Mouse (Mus musculus) cerebellum, postnatal 10 days (tissue): ENCODE results near the gene Apod.
"Not testable (repeated sequence)": the region's sequence is repeated elsewhere in the genome, so short reads cannot be mapped to it uniquely, and the experiment has no call there.

Experiments
- DNase-seq, 2 experiments: peaks; one replicate each; pipeline ENCODE4 v3.0.0; 2021; ENCODE audit warnings: mixed read lengths in 2 of 2

Gene Apod

DNA sequence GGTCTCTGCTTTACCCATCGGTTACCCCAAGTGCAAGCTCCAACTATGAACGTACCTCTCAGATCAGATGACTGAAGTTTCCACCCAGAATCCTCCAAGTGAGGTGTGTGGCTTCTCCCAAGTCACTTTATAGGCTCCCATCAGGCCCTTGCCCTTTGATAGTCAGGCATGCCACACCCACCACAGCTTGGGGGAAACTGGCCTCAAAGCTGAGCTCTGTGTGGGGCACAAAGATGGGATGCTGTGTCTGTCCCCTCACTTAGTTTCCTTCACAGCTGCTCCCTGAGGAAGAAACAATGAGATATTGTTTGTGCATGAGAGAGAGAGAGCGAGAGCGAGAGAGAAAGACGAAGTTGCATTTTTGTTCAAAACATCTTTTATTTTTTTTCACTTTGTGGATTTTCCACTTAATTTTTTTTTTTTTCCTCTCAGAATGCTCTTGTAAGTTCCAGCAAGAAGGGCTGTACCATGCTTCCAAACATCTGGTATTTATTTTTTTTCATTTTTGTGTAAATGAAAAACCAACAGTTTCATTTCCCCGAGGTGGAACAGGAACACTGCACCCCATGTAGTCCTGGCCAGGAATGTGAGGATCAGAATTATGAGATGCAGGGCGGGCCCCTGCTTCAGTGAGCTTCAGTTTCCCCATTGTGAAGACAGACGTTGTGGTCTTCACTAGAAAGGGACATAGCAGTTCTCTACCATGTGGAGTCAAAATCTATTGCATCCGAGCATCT is at the start of gene Apod:
Gene Apod, minus strand, starts transcription at position 312 of the 737 bp plus-strand sequence.
- DNase-seq = no peak

DNA sequence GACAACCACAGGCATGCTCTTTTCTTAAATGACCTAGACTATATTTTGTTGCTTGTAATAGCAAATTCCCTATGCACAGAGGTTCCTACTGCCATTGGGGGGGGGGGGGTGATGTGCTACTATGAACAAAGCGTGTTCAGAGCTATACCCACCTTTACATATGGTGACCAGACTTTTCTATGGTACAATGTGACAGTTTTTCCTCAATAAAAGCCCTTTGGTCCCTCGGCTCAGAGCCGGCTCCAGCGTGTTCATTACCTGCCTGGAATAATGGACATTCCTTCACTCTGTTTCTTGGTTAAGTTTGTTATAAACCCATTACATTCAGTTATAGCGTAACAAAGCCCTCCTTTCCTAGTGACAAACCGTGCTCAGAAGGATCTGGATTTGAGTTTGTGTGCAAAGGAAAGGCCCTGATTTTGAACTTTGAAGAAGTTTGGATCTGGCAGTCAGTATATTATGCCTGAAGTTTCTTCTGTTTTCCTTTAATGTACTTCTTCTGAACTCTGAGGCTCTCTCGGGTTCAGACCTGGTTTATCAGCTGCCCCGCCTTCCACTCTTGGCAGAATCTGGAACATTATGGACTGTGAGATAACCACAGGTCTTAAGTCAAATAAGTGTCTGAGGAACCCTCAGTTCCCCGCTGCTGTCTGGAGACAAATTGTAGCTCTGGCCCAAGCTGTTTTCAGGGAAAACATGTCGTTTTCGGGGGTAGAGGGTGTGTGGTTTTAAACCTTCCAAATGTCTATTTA is 49.3 kb upstream of the Apod start:
- no peak for DNase-seq

DNA sequence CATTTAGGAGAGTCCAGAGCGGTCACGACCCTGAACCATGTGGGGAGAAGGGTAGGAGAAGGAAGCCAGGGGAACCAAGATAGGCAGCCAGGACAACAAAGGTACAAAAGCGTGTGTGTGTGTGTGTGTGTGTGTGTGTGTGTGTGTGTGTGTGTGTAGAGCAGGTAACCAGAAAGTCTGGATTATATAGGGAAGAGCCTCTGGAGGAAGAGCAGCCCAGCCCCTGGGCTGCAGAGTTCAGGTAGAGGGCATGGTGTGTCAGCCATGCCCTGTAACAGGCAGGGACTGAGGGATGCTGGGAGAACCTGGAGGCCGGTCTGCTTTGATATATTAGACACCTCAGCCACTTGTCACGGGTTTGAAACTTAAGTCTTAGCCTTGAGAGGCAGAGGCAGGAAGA is 44.9 kb upstream of the Apod start:
- no peak for DNase-seq

DNA sequence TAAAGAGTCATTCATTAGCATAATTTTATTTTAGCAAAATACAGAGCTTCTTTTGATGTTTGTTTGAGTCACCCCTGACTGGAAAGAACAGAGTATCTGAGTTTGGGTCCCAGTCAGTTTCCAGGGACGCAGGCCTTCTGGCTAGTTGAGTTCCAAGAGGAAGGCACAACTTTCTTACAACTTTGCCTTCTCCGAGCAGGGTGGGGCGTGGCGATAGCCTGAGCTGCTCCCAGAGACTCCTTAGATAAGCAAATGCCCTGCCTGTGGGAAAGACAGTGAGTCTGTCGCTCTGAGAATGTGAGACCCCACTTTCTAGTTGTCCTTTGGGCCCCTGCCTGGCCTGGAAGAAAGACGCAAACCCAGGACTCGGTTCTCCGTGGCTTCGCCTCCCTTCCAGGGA is 44.4 kb upstream of the Apod start:
- no peak for DNase-seq

DNA sequence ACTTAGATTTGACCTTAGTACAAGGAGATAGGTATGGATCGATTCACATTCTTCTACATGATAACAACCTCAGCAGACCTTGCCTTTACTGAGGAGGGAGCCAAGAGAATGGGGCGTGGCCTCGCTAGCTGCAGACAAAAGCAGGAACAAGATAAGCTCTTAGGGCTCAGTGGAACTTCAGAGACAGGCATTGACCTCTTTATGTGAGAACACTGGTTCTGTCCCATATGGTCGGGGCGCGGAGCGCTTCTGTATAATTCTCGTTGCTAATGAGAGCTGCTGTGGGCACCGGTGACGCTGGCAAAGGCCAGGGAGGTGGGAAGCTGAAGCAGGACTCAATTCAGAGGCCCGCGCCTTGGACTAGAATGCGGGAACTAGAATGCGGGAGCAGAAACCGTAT is 44.0 kb upstream of the Apod start:
- DNase-seq = no peak

DNA sequence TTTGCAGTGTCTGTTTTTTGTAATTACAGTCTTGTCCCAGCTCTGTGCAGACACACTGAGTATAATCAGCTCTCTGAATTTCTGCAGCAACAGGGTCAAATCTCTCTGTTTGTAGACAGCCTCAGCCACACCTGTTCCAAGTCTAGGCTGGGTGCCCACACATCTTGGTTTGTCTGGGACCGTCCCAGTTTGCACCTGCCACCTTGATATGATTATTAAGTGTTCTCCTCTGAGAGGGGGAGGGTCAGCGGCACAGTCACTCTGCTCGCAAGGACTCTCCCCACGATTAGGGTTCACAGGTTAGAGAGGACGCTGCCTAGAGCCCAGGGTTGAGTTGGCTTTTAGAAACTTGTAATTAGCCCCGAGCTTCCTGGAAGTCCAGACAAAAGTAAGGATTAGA is 41.3 kb upstream of the Apod start:
- no peak for DNase-seq

DNA sequence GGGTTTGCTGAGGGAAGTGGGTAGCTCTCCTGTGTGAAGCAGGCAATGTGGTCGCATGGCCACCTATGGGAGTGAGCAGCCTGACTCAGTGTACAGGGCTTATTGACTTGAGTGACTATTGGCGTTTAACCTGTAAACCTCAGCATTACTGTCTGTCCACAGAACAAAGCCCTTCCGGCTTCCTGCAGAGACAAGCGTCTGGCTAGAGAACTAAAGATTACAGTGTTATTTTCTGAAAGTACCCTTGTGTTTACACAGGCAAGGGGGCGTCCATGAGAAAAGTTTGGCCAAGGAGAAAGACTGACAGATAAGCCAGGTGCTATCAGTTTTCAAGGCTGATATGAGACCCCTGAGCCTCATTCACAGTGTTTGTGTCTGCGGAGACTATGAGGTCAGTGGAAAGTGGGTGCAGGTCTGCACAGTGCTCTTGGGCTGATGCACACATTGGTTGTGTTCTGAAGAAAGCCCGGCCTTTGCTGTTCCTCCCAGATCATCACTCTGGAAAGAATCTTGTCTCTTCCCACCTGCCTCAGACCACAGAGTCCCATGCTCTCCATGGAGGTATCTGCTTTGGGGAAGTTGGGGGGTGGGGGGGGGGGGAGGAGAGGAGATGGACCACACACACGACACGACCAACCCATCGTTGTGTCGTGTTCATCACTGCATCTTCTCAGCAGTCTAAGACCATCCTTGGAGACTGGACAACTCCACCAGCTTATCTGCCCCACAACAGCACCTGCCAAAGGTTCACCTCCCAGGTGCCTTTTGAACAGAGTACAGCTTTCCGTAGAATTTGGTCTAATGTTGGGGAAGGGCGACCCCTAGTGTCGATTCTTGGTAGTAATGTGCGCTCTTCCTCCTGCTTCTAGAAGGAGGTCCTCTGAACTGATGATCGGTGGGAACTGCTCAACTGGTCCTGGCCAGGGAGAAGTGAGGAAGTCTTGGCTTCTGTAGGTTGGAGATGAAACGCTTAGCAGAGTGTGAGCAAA is 40.0 kb upstream of the Apod start:
- peak; percentile 88 to 90 for DNase-seq

DNA sequence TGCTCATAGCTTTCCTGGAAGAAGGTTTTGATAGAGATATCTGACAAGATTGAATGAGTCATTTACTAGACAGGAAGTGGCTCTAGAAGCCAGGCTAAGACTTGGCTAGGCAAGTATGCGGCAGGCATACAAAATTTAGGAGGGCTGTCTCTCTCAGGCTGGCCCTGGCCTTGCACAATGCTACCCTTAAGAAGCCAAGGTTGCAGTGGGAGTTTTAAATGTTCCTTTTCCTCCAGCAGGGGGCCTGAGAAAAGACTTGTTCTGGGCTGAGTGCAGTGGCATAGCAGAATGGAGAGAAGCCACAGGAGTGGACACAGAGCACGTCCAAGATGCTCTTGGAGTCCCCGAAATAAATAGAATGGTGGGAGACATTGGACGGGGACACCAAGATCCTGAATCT is 38.4 kb upstream of the Apod start:
- DNase-seq = peak; percentile 29 to 44

DNA sequence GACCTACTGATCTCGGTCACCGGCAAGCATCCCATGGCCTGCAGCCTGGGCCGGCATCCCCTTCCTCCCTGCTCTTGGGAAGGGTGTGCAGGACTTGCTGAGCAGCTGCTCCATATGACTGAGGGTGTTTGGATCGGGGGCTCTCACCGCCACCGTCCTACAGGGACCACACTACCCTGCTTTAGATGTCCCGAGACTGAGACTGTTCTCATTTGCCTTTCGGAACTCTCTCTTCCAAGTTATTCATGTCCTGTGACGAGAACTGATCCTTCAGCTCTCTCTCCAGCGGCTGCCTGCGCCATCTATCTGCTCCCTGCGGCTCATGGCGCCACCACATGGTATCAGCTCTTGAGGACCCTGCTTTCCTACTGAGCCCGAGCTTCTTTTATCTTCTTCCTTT is 33.0 kb upstream of the Apod start:
- DNase-seq = peak; percentile 61 to 70

DNA sequence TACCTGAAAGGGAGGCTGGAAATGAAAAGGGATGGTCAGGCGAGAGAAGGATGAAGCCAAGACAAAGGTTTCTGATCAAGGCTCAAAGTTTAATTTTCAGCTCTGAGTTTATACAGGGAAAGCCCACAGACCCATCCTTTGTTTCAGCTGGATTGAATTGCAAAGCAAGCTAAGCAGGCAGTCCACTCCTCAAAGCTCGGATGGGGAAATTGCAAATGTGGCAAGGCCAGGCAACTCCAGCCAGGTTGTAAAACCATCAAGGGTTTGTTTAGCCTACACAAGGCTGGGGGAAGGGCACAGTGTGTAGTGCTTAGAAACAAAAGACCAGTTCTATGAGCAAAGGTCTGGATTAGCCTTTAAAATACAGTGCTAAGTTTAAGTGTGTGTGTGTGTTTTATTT is 28.4 kb upstream of the Apod start:
- DNase-seq = no peak

DNA sequence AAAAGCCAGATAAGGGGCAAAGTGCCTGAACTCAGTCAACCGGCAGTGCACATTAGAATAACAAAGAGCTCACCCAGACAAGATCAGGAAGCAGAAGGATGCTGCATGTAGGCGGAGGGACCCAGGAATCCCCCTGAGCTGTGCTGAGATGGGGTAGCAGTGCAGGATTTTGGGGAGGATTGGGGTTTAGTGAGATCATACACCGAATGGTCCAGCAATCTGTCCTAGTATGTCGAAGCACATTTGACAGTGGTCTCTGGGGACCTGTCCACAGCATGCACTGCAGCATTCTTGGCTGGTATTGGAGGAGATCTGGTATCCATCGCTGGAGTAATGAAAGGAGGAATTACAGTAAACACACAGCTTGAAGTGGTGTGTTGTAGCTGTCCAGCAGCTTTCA is 27.9 kb upstream of the Apod start:
- DNase-seq = peak; percentile 27 to 48

DNA sequence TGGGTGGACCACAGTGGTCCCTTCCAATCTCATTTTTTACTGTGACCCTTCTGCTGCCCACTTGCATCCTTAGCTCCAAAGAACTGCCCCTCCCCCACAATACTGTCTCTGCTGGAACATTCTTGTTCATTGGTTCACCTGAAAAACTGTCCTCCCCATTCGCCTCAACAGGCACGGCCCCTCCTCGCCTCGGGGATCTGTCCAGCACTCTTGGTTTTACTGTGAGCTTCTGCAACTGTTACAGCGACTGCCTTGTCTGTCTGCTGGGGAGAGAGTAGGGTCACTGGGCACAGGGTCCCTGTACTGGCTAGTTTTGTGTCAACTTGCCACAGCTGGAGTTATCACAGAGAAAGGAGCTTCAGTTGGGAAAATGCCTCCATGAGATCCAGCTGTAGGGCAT is 24.7 kb upstream of the Apod start:
- DNase-seq = no peak

DNA sequence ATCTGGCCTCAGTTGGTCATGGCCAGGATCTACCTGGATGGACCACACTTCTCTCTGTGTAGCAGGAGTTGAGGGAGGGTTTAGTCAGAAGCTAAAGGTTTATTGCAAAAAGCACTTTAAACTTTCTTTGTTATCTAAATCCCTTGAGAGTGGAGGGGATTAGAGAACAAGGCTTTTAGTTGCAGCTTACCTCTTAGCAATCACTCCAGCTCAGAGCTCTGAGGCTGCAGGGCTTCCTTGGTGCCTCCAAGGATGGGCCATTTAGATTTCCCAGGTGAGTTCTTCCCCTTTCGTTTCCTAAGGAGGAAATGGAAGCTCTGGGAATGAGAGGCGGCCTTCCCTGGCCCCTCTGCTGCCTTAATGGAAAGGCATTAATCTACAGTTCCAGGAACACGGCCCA is 23.3 kb upstream of the Apod start:
- DNase-seq = no peak

DNA sequence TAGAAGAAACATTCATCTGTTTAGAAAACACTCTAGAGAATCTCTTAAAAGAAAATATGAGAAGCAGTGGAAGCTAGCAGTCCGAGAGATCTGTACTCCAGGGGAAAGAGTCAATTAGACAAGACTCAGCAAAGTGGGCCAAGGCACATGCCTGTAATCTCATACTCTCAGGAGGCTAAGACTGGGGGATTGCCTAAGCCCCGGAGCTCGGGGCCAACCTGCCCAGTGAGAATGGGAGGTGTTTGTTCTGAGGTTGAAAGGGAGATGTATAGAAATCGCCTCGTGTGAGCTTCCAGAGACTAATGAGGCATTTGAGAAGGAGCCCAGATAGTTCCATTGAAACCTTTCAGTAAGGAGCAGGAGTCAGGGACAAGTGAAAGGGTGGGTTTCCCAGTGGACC is 20.2 kb upstream of the Apod start:
- no peak for DNase-seq

DNA sequence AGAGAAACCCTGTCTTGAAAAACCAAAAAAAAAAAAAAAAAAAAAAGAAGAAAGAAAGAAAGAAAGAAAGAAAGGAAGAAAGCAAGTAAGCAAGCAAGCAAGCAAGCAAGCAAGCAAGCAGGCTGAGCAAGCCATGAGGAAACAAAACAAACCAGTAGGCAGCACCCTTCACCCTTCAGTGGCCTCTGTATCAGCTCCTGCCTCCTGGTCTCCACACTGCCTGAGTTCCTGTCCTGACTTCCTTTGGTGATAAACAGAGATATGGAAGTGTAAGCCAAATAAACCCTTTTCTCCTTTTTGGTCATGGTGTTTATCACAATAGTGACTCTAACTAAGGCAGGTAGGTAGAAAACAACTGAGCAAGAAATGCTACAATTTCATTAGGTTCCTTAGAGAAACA is 18.0 kb upstream of the Apod start:
- DNase-seq = no peak

DNA sequence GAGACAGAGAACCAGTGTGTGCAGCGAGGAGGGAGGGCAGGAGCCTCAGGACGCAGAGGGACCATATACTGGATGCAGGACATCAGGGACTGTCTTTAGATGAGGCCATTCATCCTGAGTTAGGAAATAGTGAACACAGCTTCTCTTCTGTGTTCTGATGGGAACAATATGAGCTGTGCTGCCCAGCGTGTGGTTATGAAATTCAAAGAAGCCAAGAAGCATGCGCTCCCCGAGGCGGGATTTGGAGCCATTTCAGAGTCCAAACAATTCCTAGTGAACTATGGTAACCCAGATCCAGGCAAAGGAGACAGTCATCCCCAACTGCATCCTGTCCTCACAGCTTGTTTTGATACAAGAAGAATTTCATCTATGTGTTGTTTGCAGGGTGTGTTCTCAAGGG is 16.4 kb upstream of the Apod start:
- DNase-seq = not testable (repeated sequence)

DNA sequence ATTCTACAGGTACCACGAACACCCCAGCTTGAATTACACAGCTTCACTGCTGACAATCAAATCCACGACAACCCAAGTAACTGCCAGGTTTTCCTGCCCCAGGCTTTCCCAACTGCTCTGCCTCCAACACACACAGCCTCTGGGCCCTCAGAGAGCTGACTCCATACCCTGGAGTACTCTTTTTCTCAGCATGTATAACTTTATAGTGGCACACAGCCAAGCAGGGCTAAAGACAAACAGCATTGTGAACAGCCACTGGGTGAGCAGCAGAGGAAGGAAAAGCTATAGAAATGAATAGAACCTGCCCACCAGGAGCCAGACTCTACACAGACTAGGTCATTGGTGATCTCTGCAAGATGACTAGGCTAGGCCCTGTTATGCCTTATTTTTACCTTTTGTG is 15.1 kb upstream of the Apod start:
- no peak for DNase-seq

DNA sequence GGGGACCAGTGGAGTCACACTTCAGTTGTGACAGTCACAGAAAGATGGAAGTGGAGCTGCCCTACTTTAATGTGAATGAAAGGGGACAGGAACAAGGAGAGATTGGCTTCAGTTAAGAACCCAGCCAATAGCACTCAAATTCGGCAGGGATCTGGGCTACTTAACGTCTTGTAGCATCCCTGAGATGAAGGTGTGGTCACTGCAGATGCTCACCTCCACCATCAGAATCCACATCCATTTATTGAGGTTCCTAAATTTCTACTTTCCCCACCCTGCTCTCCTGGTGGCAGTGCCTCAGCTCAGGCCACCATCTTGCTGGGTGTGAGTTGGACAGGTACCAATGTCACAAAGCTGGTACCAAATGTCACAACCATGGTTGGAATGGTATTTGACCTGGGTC is 13.3 kb upstream of the Apod start:
- no peak for DNase-seq

DNA sequence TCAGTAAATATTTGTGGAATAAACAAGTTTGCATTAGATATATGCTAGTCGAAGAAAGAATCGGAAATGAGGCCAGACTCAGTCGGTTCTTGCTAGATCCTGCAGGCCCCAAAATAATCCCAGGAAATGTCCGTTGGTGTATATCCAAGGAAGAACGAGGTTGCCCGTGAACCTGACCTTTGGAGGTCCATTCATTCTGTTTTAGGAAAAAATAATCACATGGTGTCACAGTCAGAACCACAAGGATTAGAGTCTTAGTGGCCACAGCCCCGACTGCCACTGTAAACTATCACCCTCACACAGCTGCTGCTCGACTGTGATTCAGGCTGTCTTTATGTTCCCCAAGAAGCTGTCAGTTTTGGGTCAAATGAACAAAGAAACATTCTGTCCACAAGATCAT is 12.8 kb upstream of the Apod start:
- DNase-seq = no peak

DNA sequence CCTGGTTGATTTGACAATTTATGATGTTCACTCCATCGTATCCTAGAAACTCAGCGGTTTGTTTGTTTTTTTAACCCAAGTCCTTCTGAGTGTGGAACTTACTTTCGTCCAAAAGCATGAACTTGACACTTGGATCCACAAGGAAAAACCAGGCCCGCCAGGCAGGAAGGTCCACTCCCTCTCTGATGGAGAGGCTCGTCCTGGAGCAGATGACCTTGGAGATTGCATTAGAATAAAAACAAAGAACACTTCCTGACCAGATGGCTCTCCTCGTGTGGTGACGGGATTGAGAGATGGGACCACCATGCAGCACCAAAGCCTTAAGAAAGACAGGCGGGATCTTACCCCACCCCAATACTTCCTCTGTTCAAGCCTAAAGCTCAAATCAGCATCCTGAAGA is 12.1 kb upstream of the Apod start:
- no peak for DNase-seq

DNA sequence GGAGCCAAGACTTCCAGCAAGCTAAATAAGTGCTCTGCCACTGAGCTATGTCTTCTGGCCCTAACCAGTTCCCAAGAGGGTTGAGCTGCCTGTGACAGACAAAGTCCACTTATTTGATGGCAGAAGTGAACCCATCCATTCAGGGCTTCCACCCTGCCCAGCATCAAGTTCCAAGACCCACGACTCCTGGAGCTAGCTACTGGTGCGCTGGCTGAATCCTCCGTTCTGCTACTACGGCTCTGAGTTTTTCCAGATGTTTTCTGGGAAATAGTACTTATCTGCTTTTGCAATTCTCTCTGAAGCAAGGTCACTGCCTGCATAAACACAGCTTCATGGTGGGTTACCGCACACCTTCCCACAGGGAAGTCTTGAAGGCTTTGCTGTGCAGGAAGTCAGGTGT is 11.4 kb upstream of the Apod start:
- DNase-seq = no peak

DNA sequence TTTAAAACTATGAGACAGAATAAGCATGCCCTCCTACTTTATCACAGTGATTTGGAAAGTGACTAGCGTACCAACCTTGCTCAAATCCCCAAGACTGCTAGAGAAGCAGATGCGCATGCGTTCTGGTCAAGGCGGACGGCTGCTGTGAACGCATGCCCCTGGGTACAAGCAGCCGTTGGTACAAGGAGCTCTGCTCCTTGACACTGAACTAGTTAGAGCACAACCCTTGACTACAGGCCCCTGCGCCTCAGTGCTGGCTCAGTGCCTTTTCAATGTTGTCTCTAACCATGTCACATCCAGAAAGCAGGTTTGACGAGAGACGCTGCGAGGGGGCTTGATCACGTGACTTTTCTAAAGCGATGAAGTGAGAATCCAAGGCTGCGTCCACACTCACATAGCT is 10.5 kb upstream of the Apod start:
- DNase-seq = no peak

DNA sequence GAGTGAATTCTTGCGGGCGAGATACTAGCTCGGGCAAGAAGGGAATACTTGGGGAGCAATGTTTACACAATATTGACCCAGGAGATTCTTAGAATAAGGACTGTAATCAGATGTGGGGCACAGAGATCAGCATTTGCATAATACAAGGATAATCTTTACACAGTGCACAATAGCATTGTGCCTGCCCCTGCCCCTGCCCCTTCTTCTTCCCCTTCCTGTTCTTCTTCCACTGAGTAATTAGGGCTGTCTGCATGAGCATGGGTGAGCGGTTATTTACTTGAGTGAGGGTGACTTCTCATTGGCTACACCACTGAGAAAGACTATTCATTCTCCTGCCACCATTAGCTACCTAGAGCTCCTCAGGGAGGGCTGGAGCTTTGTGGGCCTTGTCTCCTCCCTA is 6.9 kb upstream of the Apod start:
- DNase-seq = no peak

DNA sequence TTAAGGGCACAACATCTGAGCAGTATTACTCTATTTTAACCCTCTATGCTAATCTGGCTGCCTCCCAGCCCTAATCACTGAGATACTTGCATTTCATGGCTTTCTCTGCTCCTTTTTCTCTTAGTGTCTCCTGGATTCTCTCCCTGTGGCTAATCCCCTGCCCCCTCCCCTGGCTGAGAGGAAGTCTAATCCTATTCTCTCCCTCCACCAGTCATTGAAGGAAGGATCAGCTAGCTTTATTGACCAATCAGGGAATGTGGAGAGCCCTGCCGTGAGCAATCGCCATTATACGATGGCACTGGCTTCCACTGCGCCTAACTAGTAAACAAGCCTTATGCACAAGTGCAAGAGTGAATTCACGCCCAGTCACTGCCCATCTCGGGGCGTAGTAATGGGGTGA is 6.3 kb upstream of the Apod start:
- no peak for DNase-seq
